Mouse (Mus musculus): ENCODE measurements at regions not wholly inside any gene's neighbourhood (a gene's known extent, or its start where the extent isn't known, plus 50 kb on each side); places are given as distances from the start of the nearest gene placed in this dataset.

GRCm38 (mm10) chr12:79997201-79997600, 115.6 kb downstream of the Zfp36l1 start:
- no peaks in the 10 kb centered on the region for H3K9me3 ChIP-seq (ENCODE audit: low read length)
- ATAC-seq (no peak), DNase-seq (no peak)
- H3K27me3 ChIP-seq (ENCODE audit: insufficient read depth, low read length) = no peaks in the 10 kb centered on the region
- WGBS (ENCODE audit: insufficient replicate concordance) = 67% methylated on average over 4 of the region's 4 CpGs
- H3K36me3 ChIP-seq (replicated peaks; ENCODE audit: insufficient read depth, low read length) = no peaks in the 10 kb centered on the region
- peaks cover 30% of the 10 kb centered on the region for H3K4me1 ChIP-seq (ENCODE audit: insufficient read depth)
- TF ChIP-seq EP300 (IDR thresholded peaks at IDR 0.05; ENCODE audit: low read depth) (no peak), CTCF (IDR thresholded peaks at IDR 0.05; ENCODE audit: low read depth) (no peak)
- H3K4me2 ChIP-seq (ENCODE audit: low read depth, low read length) = no peak overlapping the region
- H3K4me3 ChIP-seq (ENCODE audit: low read depth, low read length) = no peak overlapping the region
- no peak overlapping the region for H3K27ac ChIP-seq (ENCODE audit: low read depth)
- no peak overlapping the region for H3K9ac ChIP-seq (replicated peaks)

- H3K4me3 ChIP-seq (ENCODE audit: low read depth, low read length) = no peak overlapping the region
- 76% methylated on average over 4 of the region's 4 CpGs for WGBS (ENCODE audit: insufficient replicate concordance)
- no peak overlapping the region for H3K27ac ChIP-seq (ENCODE audit: low read depth)
- H3K27me3 ChIP-seq (ENCODE audit: insufficient read depth, low read length) = no peaks in the 10 kb centered on the region
- H3K36me3 ChIP-seq (replicated peaks; ENCODE audit: insufficient read depth, low read length) = no peaks in the 10 kb centered on the region
- no peak overlapping the region for H3K9ac ChIP-seq (replicated peaks)
- no peaks in the 10 kb centered on the region for H3K9me3 ChIP-seq (ENCODE audit: low read length)
- peaks cover 22% of the 10 kb centered on the region for H3K4me1 ChIP-seq (ENCODE audit: insufficient read depth)
- H3K4me2 ChIP-seq (ENCODE audit: low read depth, low read length) = no peak overlapping the region
- TF ChIP-seq EP300 (IDR thresholded peaks at IDR 0.05; ENCODE audit: low read depth) (no peak), CTCF (IDR thresholded peaks at IDR 0.05; ENCODE audit: low read depth) (no peak)
- ATAC-seq = no peak
- no peak for DNase-seq
Observed at GRCm38 (mm10) chr12:79995521-79996094, 117.2 kb downstream of the Zfp36l1 start.

- ATAC-seq (peak; percentile 23; the same call in 1 of the 2 replicates), DNase-seq (peak; percentile 46)
- Histone ChIP-seq H3K36me3 (replicated peaks; ENCODE audit: insufficient read depth, low read length) (no peaks in the 10 kb centered on the region), H3K4me1 (ENCODE audit: insufficient read depth) (peaks cover 34% of the 10 kb centered on the region), H3K4me3 (ENCODE audit: low read depth, low read length) (no peak overlapping the region), H3K9me3 (ENCODE audit: low read length) (no peaks in the 10 kb centered on the region), H3K27ac (ENCODE audit: low read depth) (peak overlapping the region; percentile 50), H3K4me2 (ENCODE audit: low read depth, low read length) (no peak overlapping the region), H3K27me3 (ENCODE audit: insufficient read depth, low read length) (no peaks in the 10 kb centered on the region), H3K9ac (replicated peaks) (no peak overlapping the region)
- no peak for TF ChIP-seq CTCF (IDR thresholded peaks at IDR 0.05; ENCODE audit: low read depth)
- TF ChIP-seq EP300 (IDR thresholded peaks at IDR 0.05; ENCODE audit: low read depth) = peak; percentile 23; the same call in 1 of the 2 replicates
- 43% methylated on average over 5 of the region's 5 CpGs for WGBS (ENCODE audit: insufficient replicate concordance)
Observed at GRCm38 (mm10) chr12:79993821-79994571, 118.8 kb downstream of the Zfp36l1 start.

- WGBS (ENCODE audit: insufficient replicate concordance) = 77% methylated on average over 5 of the region's 5 CpGs
- Histone ChIP-seq H3K4me2 (ENCODE audit: low read depth, low read length) (no peak overlapping the region), H3K27ac (ENCODE audit: low read depth) (no peak overlapping the region), H3K9me3 (ENCODE audit: low read length) (no peaks in the 10 kb centered on the region), H3K27me3 (ENCODE audit: insufficient read depth, low read length) (no peaks in the 10 kb centered on the region), H3K4me3 (ENCODE audit: low read depth, low read length) (no peak overlapping the region), H3K9ac (replicated peaks) (no peak overlapping the region), H3K36me3 (replicated peaks; ENCODE audit: insufficient read depth, low read length) (no peaks in the 10 kb centered on the region), H3K4me1 (ENCODE audit: insufficient read depth) (peaks cover 51% of the 10 kb centered on the region)
- no peak for ATAC-seq
- TF ChIP-seq EP300 (IDR thresholded peaks at IDR 0.05; ENCODE audit: low read depth) = no peak
- no peak for TF ChIP-seq CTCF (IDR thresholded peaks at IDR 0.05; ENCODE audit: low read depth)
- no peak for DNase-seq
Observed at GRCm38 (mm10) chr12:79991279-79991678, 121.5 kb downstream of the Zfp36l1 start.

- no peak for ATAC-seq
- WGBS (ENCODE audit: insufficient replicate concordance) = 73% methylated on average over 4 of the region's 4 CpGs
Observed at GRCm38 (mm10) chr12:79990751-79991150, 122.1 kb downstream of the Zfp36l1 start.

GRCm38 (mm10) chr12:79989582-79990110, 123.2 kb downstream of the Zfp36l1 start:
- no peak overlapping the region for H3K9ac ChIP-seq (replicated peaks)
- no peaks in the 10 kb centered on the region for H3K9me3 ChIP-seq (ENCODE audit: low read length)
- H3K27me3 ChIP-seq (ENCODE audit: insufficient read depth, low read length) = no peaks in the 10 kb centered on the region
- ATAC-seq (no peak), DNase-seq (no peak)
- H3K27ac ChIP-seq (ENCODE audit: low read depth) = no peak overlapping the region
- H3K36me3 ChIP-seq (replicated peaks; ENCODE audit: insufficient read depth, low read length) = no peaks in the 10 kb centered on the region
- peaks cover 55% of the 10 kb centered on the region for H3K4me1 ChIP-seq (ENCODE audit: insufficient read depth)
- WGBS (ENCODE audit: insufficient replicate concordance) = 61% methylated on average over 9 of the region's 9 CpGs
- no peak overlapping the region for H3K4me2 ChIP-seq (ENCODE audit: low read depth, low read length)
- TF ChIP-seq CTCF (IDR thresholded peaks at IDR 0.05; ENCODE audit: low read depth) (no peak), EP300 (IDR thresholded peaks at IDR 0.05; ENCODE audit: low read depth) (no peak)
- no peak overlapping the region for H3K4me3 ChIP-seq (ENCODE audit: low read depth, low read length)

More at GRCm38 (mm10) chr12:79990751-79991150, 122.1 kb downstream of the Zfp36l1 start:
- Histone ChIP-seq H3K4me2 (ENCODE audit: low read depth, low read length) (no peak overlapping the region), H3K9ac (replicated peaks) (no peak overlapping the region), H3K27me3 (ENCODE audit: insufficient read depth, low read length) (no peaks in the 10 kb centered on the region), H3K4me3 (ENCODE audit: low read depth, low read length) (no peak overlapping the region), H3K9me3 (ENCODE audit: low read length) (no peaks in the 10 kb centered on the region), H3K36me3 (replicated peaks; ENCODE audit: insufficient read depth, low read length) (no peaks in the 10 kb centered on the region), H3K4me1 (ENCODE audit: insufficient read depth) (peaks cover 56% of the 10 kb centered on the region), H3K27ac (ENCODE audit: low read depth) (no peak overlapping the region)
- no peak for TF ChIP-seq CTCF (IDR thresholded peaks at IDR 0.05; ENCODE audit: low read depth)
- no peak for TF ChIP-seq EP300 (IDR thresholded peaks at IDR 0.05; ENCODE audit: low read depth)
- no peak for DNase-seq
